Mouse (Mus musculus) hindbrain, embryonic 11.5 days (tissue): Measurements from ENCODE around the gene Dst. TPM values are rescaled to one million over a fixed set of nuclear protein-coding genes. Genes with fewer than 3 reads are reported as not detected.

ENCODE experiments used
- ATAC-seq: fragments of 200-750 bp; cut with Nextera tagmentation; 2 replicates; pipeline ENCODE4 v1.8.0; 2017; ENCODE audit warnings: mild to moderate bottlenecking, moderate TSS enrichment, moderate library complexity; ENCODE audit not compliant: low FRiP score
- DNase-seq: peaks from one replicate; pipeline ENCODE4 v3.0.0-alpha.2; 2015; ENCODE audit warnings: low spot score
- H3K27ac ChIP-seq: fragments of 300-500 bp; sonication (generic); 2 replicates; pipeline ENCODE4 v1.5.1; 2014; ENCODE audit warnings: mild to moderate bottlenecking, low read depth, low read length
- H3K27me3 ChIP-seq: fragments of 300-500 bp; sonication (generic); 2 replicates; pipeline ENCODE4 v1.6.1; 2014; ENCODE audit warnings: mild to moderate bottlenecking, low read length, moderate library complexity, mixed read lengths; ENCODE audit not compliant: control insufficient read depth, insufficient read depth
- H3K36me3 ChIP-seq: fragments of 300-500 bp; sonication (generic); 2 replicates; pipeline ENCODE4 v1.6.1; 2014; ENCODE audit warnings: mild to moderate bottlenecking, low read length, moderate library complexity, mixed read lengths; ENCODE audit not compliant: control insufficient read depth, insufficient read depth
- H3K4me1 ChIP-seq: fragments of 300-500 bp; sonication (generic); replicated peaks from 2 replicates; pipeline ENCODE4 v1.6.1; 2014; ENCODE audit warnings: low read length, mixed read lengths; ENCODE audit not compliant: control insufficient read depth, insufficient read depth
- H3K4me2 ChIP-seq: fragments of 300-500 bp; sonication (generic); replicated peaks from 2 replicates; pipeline ENCODE4 v1.6.1; 2014; ENCODE audit warnings: mild to moderate bottlenecking, low read depth, low read length
- H3K4me3 ChIP-seq: fragments of 300-500 bp; sonication (generic); 2 replicates; pipeline ENCODE4 v1.5.1; 2014; ENCODE audit warnings: low read depth, low read length
- H3K9ac ChIP-seq: fragments of 300-500 bp; sonication (generic); 2 replicates; pipeline ENCODE4 v1.6.1; 2014; ENCODE audit warnings: low read depth, low read length
- H3K9me3 ChIP-seq: fragments of 300-500 bp; sonication (generic); 2 replicates; pipeline ENCODE4 v1.6.1; 2016; ENCODE audit warnings: low read length; ENCODE audit not compliant: control insufficient read depth
- WGBS: fragments of 180-500 bp; shearing (Covaris S2); extraction: QIAGEN DNeasy Blood & Tissue Kit; methylation state at CpG from one replicate; pipeline ENCODE4 v1.1.7; 2014; 5-methylcytosine and 5-hydroxymethylcytosine counted together
- polyA plus RNA-seq: library from polyadenylated mRNA; unstranded; fragments of >200 nt; fragmentation: Nextera tagmentation; extraction: Ambion mirVana; gene quantifications from 2 replicates; pipeline ENCODE4 v1.2.1, GENCODE M21; 2014

The Dst gene
- polyA plus RNA-seq, 1 experiment from 2014 or later = 60.0 TPM

DNA sequence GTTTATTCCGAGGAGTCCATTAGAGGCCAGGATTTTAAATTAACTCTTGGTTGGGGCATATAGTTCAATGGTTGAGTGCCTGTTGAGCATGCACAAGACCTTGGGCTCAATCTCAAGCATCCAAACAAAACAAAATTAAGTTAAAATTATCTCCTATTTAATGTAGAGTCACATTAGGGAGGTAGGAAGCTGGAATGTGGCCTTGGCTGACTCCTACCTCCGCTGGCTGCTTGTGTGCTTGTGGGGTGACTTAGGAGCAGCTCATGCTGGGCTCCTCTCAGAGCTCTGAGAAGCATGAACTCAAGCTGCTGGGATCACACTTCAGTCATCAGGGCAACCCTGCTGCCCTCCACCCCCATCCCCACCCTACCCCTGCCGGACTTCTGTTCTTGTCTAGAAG is 181.0 kb downstream of the Dst start:
- H3K4me2 ChIP-seq = no peak overlapping the region
- H3K9me3 ChIP-seq = no peaks in the 10 kb centered on the region
- 92% methylated on average over 3 of the region's 3 CpGs for WGBS
- no peak for DNase-seq
- peaks cover 2% of the 10 kb centered on the region; the same call in 1 of the 2 replicates for H3K36me3 ChIP-seq
- H3K27me3 ChIP-seq = no peaks in the 10 kb centered on the region
- no peak overlapping the region for H3K4me3 ChIP-seq
- ATAC-seq = no peak
- H3K4me1 ChIP-seq = no peaks in the 10 kb centered on the region
- H3K9ac ChIP-seq = no peak overlapping the region
- H3K27ac ChIP-seq = no peak overlapping the region

DNA sequence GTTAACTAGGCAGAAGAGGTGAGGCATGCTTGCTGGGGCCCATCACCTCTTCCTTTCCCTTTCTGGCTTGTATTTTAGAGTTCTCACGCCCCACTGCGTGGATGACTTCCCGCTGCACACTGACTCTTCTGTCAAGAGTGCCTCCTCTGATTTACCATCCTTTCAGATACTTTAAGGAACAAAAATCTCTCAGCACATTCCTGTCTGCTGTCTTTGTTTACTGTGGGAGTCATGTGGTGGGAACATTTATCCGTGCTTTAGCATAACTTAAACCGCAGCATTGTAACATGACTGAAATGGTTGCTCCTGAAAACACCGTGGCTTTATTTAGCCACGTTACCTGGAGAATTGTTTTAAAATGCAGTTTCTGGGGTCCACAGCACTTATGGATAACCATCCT is 182.7 kb downstream of the Dst start:
- H3K9me3 ChIP-seq = no peaks in the 10 kb centered on the region
- no peaks in the 10 kb centered on the region for H3K4me1 ChIP-seq
- DNase-seq (no peak), ATAC-seq (no peak)
- no peak overlapping the region for H3K9ac ChIP-seq
- 86% methylated on average over 7 of the region's 7 CpGs for WGBS
- peaks cover 2% of the 10 kb centered on the region; the same call in 1 of the 2 replicates for H3K36me3 ChIP-seq
- H3K27me3 ChIP-seq = no peaks in the 10 kb centered on the region
- no peak overlapping the region for H3K4me3 ChIP-seq
- H3K4me2 ChIP-seq = no peak overlapping the region
- H3K27ac ChIP-seq = no peak overlapping the region

GRCm38 (mm10) chr1:34093652-34094051 is 185.6 kb downstream of the Dst start:
- no peak for ATAC-seq

GRCm38 (mm10) chr1:34094301-34094700 is 186.3 kb downstream of the Dst start:
- 82% methylated on average over 5 of the region's 5 CpGs for WGBS
- Histone ChIP-seq H3K4me1 (no peaks in the 10 kb centered on the region), H3K9ac (no peak overlapping the region), H3K27me3 (no peaks in the 10 kb centered on the region), H3K27ac (no peak overlapping the region), H3K4me2 (no peak overlapping the region), H3K9me3 (no peaks in the 10 kb centered on the region), H3K4me3 (no peak overlapping the region), H3K36me3 (no peaks in the 10 kb centered on the region; the same call in 1 of the 2 replicates)
- no peak for ATAC-seq
- no peak for DNase-seq

More at GRCm38 (mm10) chr1:34093652-34094051, 185.6 kb downstream of the Dst start:
- WGBS = 96% methylated on average over 7 of the region's 7 CpGs
- no peak overlapping the region for H3K4me2 ChIP-seq
- H3K4me1 ChIP-seq = no peaks in the 10 kb centered on the region
- peaks cover 2% of the 10 kb centered on the region; the same call in 1 of the 2 replicates for H3K36me3 ChIP-seq
- no peak for DNase-seq
- no peak overlapping the region for H3K27ac ChIP-seq
- no peaks in the 10 kb centered on the region for H3K9me3 ChIP-seq
- no peak overlapping the region for H3K4me3 ChIP-seq
- no peak overlapping the region for H3K9ac ChIP-seq
- H3K27me3 ChIP-seq = no peaks in the 10 kb centered on the region

DNA sequence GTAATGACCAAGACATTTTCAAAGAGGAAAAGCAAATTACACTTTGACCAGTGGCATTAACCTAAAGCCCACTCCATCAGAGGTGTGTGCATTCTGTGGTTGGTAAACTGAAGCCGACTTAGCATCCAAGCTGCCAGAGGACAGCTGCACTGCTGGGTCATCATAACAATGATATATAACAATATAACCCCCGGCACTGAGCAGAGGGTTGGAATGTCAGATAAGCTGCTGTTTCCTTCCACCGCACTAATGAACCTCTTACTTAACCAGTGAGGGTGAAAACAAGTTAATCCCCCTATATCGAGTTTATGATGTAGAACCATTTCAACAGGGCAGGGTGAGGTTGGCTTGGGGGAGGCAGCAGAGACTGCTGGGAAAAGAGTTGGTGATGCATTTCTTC is 187.1 kb downstream of the Dst start:
- Histone ChIP-seq H3K27ac (no peak overlapping the region), H3K4me1 (no peaks in the 10 kb centered on the region), H3K4me3 (no peak overlapping the region), H3K4me2 (no peak overlapping the region), H3K9me3 (no peaks in the 10 kb centered on the region), H3K27me3 (no peaks in the 10 kb centered on the region), H3K9ac (no peak overlapping the region), H3K36me3 (no peaks in the 10 kb centered on the region)
- WGBS = 79% methylated on average over 4 of the region's 4 CpGs
- DNase-seq = no peak
- no peak for ATAC-seq

- H3K9me3 ChIP-seq = no peaks in the 10 kb centered on the region
- no peaks in the 10 kb centered on the region for H3K4me1 ChIP-seq
- DNase-seq = no peak
- H3K27ac ChIP-seq = no peak overlapping the region
- WGBS = 86% methylated on average over 3 of the region's 3 CpGs
- H3K36me3 ChIP-seq = no peaks in the 10 kb centered on the region
- H3K27me3 ChIP-seq = no peaks in the 10 kb centered on the region
- ATAC-seq = no peak
- H3K4me2 ChIP-seq = no peak overlapping the region
- no peak overlapping the region for H3K9ac ChIP-seq
- H3K4me3 ChIP-seq = no peak overlapping the region
Observed at GRCm38 (mm10) chr1:34096923-34097322, 188.9 kb downstream of the Dst start.

GRCm38 (mm10) chr1:34097640-34098039 is 189.6 kb downstream of the Dst start:
- H3K4me1 ChIP-seq = no peaks in the 10 kb centered on the region
- H3K4me3 ChIP-seq = no peak overlapping the region
- no peak overlapping the region for H3K4me2 ChIP-seq
- ATAC-seq (no peak), DNase-seq (no peak)
- no peak overlapping the region for H3K27ac ChIP-seq
- no peaks in the 10 kb centered on the region for H3K27me3 ChIP-seq
- WGBS = 70% methylated on average over 4 of the region's 4 CpGs
- no peak overlapping the region for H3K9ac ChIP-seq
- no peaks in the 10 kb centered on the region for H3K36me3 ChIP-seq
- no peaks in the 10 kb centered on the region for H3K9me3 ChIP-seq

GRCm38 (mm10) chr1:34099439-34099838 is 191.4 kb downstream of the Dst start:
- Histone ChIP-seq H3K9ac (no peak overlapping the region), H3K4me2 (no peak overlapping the region), H3K4me1 (no peaks in the 10 kb centered on the region), H3K36me3 (no peaks in the 10 kb centered on the region), H3K27me3 (no peaks in the 10 kb centered on the region), H3K27ac (no peak overlapping the region), H3K9me3 (no peaks in the 10 kb centered on the region), H3K4me3 (no peak overlapping the region)
- ATAC-seq (no peak), DNase-seq (no peak)
- WGBS = 60% methylated on average over 3 of the region's 3 CpGs

DNA sequence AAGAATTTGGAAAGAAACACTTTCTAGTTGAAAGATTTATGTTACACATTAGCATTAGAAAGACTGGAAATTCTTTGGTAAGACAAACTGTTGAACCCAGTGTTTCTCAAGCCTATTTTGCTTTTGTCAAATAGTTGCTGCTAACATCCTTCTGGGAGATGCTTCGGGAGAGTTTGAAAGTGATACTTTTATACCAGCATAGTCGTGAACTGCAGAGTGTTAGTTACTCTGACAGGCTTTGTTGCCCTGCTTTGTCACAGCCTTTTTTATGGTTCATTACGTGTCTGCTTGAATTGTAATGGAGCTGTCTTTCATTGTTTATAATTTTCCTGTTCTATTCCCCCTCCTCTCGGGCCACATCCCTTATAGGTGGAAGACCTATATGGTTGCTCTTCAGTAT is 192.4 kb downstream of the Dst start:
- no peak for DNase-seq

More for the DNA sequence above, 192.4 kb downstream of the Dst start:
- Histone ChIP-seq H3K9ac (no peak overlapping the region), H3K4me3 (no peak overlapping the region), H3K27me3 (no peaks in the 10 kb centered on the region), H3K4me1 (no peaks in the 10 kb centered on the region), H3K36me3 (no peaks in the 10 kb centered on the region), H3K9me3 (no peaks in the 10 kb centered on the region), H3K4me2 (no peak overlapping the region; the same call in 1 of the 2 replicates), H3K27ac (no peak overlapping the region)
- WGBS = 37% methylated on average over 4 of the region's 4 CpGs
- ATAC-seq = no peak
